Mouse (Mus musculus): ENCODE data around the gene Vav3.

- TF ChIP-seq CTCF (IDR thresholded peaks at IDR 0.05): no peak
- TF ChIP-seq POLR2A (IDR thresholded peaks at IDR 0.05; ENCODE audit: insufficient read depth, low read depth, low read length): no peak
Measured at GRCm38 (mm10) chr3:109557329-109557728, 216.9 kb downstream of the Vav3 start.
